ENCODE assay signal across 7 mouse cellular contexts in the genomic region with DNA sequence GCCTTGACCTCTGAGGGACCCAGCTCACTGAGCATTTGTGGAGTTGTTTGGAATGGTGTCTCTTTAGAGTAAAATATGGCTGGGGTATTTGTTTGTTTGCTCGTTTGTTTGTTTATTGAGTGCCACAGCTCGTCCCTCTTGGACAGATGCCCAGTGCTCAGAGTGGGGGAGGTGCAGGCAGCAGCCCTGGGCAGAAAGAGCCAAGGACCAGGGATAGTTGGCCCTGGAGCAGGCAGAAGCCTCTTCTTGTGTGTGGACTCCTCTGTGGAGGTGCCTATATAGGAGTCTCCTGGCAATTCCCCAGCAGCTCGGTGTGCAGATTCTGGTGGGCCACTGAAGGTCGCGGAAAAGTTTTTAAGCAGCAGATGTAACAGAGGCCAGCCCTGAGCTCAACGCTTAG.
DNase-seq lines count a peak whose midpoint lies in the region; ATAC-seq lines count a peak whose summit lies in the region.

No protein-coding gene starts in this region.

- ATAC-seq in hindbrain, embryonic 16.5 days = peak; percentile 70
- peak; percentile 73 for ATAC-seq in neural tube, embryonic 13.5 days (ENCODE audit: low read depth)

- no peaks in the 10 kb centered on the region for H3K36me3 ChIP-seq in forebrain, embryonic 10.5 days (replicated peaks)
- no peaks in the 10 kb centered on the region for H3K36me3 ChIP-seq in hindbrain, embryonic 16.5 days (ENCODE audit: control insufficient read depth, insufficient read depth, low read length)
- H3K36me3 ChIP-seq in neural tube, embryonic 13.5 days = no peaks in the 10 kb centered on the region

- no peaks in the 10 kb centered on the region for H3K9me3 ChIP-seq in forebrain, embryonic 10.5 days
- no peaks in the 10 kb centered on the region for H3K9me3 ChIP-seq in hindbrain, embryonic 16.5 days (ENCODE audit: control insufficient read depth, low read length)
- H3K9me3 ChIP-seq in neural tube, embryonic 13.5 days = no peaks in the 10 kb centered on the region

- H3K4me3 ChIP-seq in forebrain, embryonic 10.5 days = peak overlapping the region; percentile 78
- H3K4me3 ChIP-seq in hindbrain, embryonic 16.5 days (ENCODE audit: low read length) = peak overlapping the region; percentile 74
- H3K4me3 ChIP-seq in neural tube, embryonic 13.5 days = peak overlapping the region; percentile 57

- peaks cover 41% of the 10 kb centered on the region for H3K4me1 ChIP-seq in forebrain, embryonic 10.5 days
- peaks cover 15% of the 10 kb centered on the region for H3K4me1 ChIP-seq in hindbrain, embryonic 16.5 days (ENCODE audit: control insufficient read depth, insufficient read depth, low read depth, low read length)
- peaks cover 23% of the 10 kb centered on the region for H3K4me1 ChIP-seq in neural tube, embryonic 13.5 days (replicated peaks)

- H3K27me3 ChIP-seq in forebrain, embryonic 10.5 days (ENCODE audit: poor library complexity, severe bottlenecking) = peaks cover 34% of the 10 kb centered on the region
- H3K27me3 ChIP-seq in hindbrain, embryonic 16.5 days (replicated peaks; ENCODE audit: control insufficient read depth, insufficient read depth, low read length) = no peaks in the 10 kb centered on the region
- peaks cover 23% of the 10 kb centered on the region for H3K27me3 ChIP-seq in neural tube, embryonic 13.5 days

- H3K27ac ChIP-seq in forebrain, embryonic 10.5 days = no peak overlapping the region
- no peak overlapping the region for H3K27ac ChIP-seq in hindbrain, embryonic 16.5 days (ENCODE audit: low read depth, low read length)
- H3K27ac ChIP-seq in neural tube, embryonic 13.5 days (replicated peaks) = no peak overlapping the region

- peak; percentile 30 for DNase-seq in MN1 (ENCODE audit: low spot score)
- DNase-seq in adrenal gland, adult 18-20 months (ENCODE audit: low spot score in 2 of 2) = peak; percentile 29 to 34
- DNase-seq in forebrain, embryonic 10.5 days (ENCODE audit: extremely low spot score, low spot score) = no peak
- peak; percentile 49 to 62 for DNase-seq in left cerebral cortex, postnatal 25 days (ENCODE audit: low spot score in 2 of 2)
- no peak for DNase-seq in thymus, postnatal 36 days

- 29% methylated on average over 6 of the region's 6 CpGs for WGBS in forebrain, embryonic 10.5 days
- 27% methylated on average over 6 of the region's 6 CpGs for WGBS in hindbrain, embryonic 16.5 days
- 36% methylated on average over 6 of the region's 6 CpGs for WGBS in neural tube, embryonic 13.5 days

- peak overlapping the region; percentile 99 for H3K4me2 ChIP-seq in hindbrain, embryonic 16.5 days (ENCODE audit: low read length)
- H3K4me2 ChIP-seq in neural tube, embryonic 13.5 days = peak overlapping the region; percentile 99

- 0 out of 2 replicates have a peak overlapping the region, but pooled peaks have one; percentile 84 for H3K9ac ChIP-seq in hindbrain, embryonic 16.5 days (ENCODE audit: low read depth, low read length)
- H3K9ac ChIP-seq in neural tube, embryonic 13.5 days = peak overlapping the region; percentile 79; the same call in 1 of the 2 replicates

- intact Hi-C loops in left cerebral cortex, postnatal 25 days (cut with DNase I) = no loop called here

Comparison
In these comparisons a context has a peak if more than half of its experiments do, and no peak if none do; other contexts are left out.
1. DNase-seq: peak in MN1 (single experiment), adrenal gland, adult 18-20 months (2 of 2) and left cerebral cortex, postnatal 25 days (2 of 2); none in forebrain, embryonic 10.5 days (single experiment) and thymus, postnatal 36 days (0 of 2).
2. Peak in every context shown above with its lines, with median percentiles within 50 percentile points of each other: H3K4me3 ChIP-seq.